Mouse (Mus musculus) kidney, adult 2 months (tissue): ENCODE data around the gene 9330161L09Rik.
"Not testable (repeated sequence)": the region's sequence is repeated elsewhere in the genome, so short reads cannot be mapped to it uniquely, and the experiment has no call there.

Source experiments
- CTCF ChIP-seq: fragments of 200-500 bp; conservative IDR thresholded peaks from 2 replicates; pipeline ENCODE4 v1.5.1; 2011; ENCODE audit warnings: low read depth, mild to moderate bottlenecking, control low read depth, low read length, moderate library complexity, mixed read lengths; ENCODE audit not compliant: insufficient read depth, insufficient read length
- POLR2A ChIP-seq: fragments of 200-500 bp; IDR thresholded peaks from one replicate; pipeline ENCODE4 v1.6.1; 2011; ENCODE audit warnings: low read depth, low read length, control low read depth

- TF ChIP-seq CTCF, POLR2A: not testable (repeated sequence)
Measured at GRCm38 (mm10) chr12:103444261-103444660, 36.6 kb upstream of the 9330161L09Rik start.
